Mouse (Mus musculus) erythroid progenitor cell, adult 5-6 weeks (primary cell): ENCODE data around the gene Fam72a. TPM values are rescaled to one million over a fixed set of nuclear protein-coding genes. Genes with fewer than 3 reads are reported as not detected.
A peak's percentile ranks its signal among the peaks of the same experiment; 100 is the strongest.

ENCODE experiments used
- ATAC-seq: replicated peaks from 2 replicates; pipeline ENCODE4 v1.8.0; 2016; ENCODE audit warnings: moderate number of reproducible peaks, mild to moderate bottlenecking, moderate TSS enrichment, inconsistent platforms; ENCODE audit not compliant: poor library complexity, low FRiP score, severe bottlenecking
- total RNA-seq, 2 experiments: library from RNA; stranded (forward) in 1 of 2; stranded (reverse) in 1 of 2; fragments of 150-400 nt in 1 of 2; fragments of 186-747, 209-891 nt in 1 of 2; gene quantifications; 2 replicates each; pipeline versions ENCODE4 v1.2.3 to v1.2.4; 2015 to 2017; ENCODE audit warnings: low replicate concordance in 2 of 2

The Fam72a gene
- total RNA-seq, 2 experiments from 2014 or later: not detected

GRCm38 (mm10) chr1:131570391-131570790 lies 42.7 kb downstream of the Fam72a start:
- ATAC-seq: no peak

GRCm38 (mm10) chr1:131573721-131574120 lies 46.0 kb downstream of the Fam72a start:
- ATAC-seq: peak; percentile 79

- ATAC-seq: 0 out of 2 replicates have a peak, but pooled peaks have one; percentile 19
Measured at GRCm38 (mm10) chr1:131578943-131579680, 51.4 kb downstream of the Fam72a start.

GRCm38 (mm10) chr1:131580389-131580788 lies 52.7 kb downstream of the Fam72a start:
- no peak for ATAC-seq

- ATAC-seq: no peak
Measured at GRCm38 (mm10) chr1:131583598-131583997, 55.9 kb downstream of the Fam72a start.

- ATAC-seq: no peak
Measured at GRCm38 (mm10) chr1:131586836-131587235, 59.1 kb downstream of the Fam72a start.

Other genes with a start within 250 kb of the Fam72a start
- 2.5 and 18.4 TPM in 2 replicates for gene Ikbke, start 248.3 kb upstream of the Fam72a start, total RNA-seq (2015; ENCODE audit: low replicate concordance)
- gene Ikbke, start 248.3 kb upstream of the Fam72a start, total RNA-seq (2017; ENCODE audit: low replicate concordance): 4.8 and 6.7 TPM in 2 replicates
- 20.1 and 31.4 TPM in 2 replicates for gene Srgap2, start 551 bp upstream of the Fam72a start, total RNA-seq (2015; ENCODE audit: low replicate concordance)
- 22.8 and 31.3 TPM in 2 replicates for gene Srgap2, start 551 bp upstream of the Fam72a start, total RNA-seq (2017; ENCODE audit: low replicate concordance)
- not detected in 2 replicates for gene Avpr1b, start 71.3 kb downstream of the Fam72a start, total RNA-seq (2015; ENCODE audit: low replicate concordance)
- not detected in 2 replicates for gene Avpr1b, start 71.3 kb downstream of the Fam72a start, total RNA-seq (2017; ENCODE audit: low replicate concordance)
- gene Ctse, start 110.4 kb downstream of the Fam72a start, total RNA-seq (2015; ENCODE audit: low replicate concordance): 3,936 and 3,940 TPM in 2 replicates
- 2,045 and 2,132 TPM in 2 replicates for gene Ctse, start 110.4 kb downstream of the Fam72a start, total RNA-seq (2017; ENCODE audit: low replicate concordance)
- gene Rab7b, start 160.8 kb downstream of the Fam72a start, total RNA-seq (2015; ENCODE audit: low replicate concordance): 0.72 and 1.3 TPM in 2 replicates
- 1.7 and 4.2 TPM in 2 replicates for gene Rab7b, start 160.8 kb downstream of the Fam72a start, total RNA-seq (2017; ENCODE audit: low replicate concordance)
- not detected in 2 replicates for gene Slc26a9, start 216.1 kb downstream of the Fam72a start, total RNA-seq (2015; ENCODE audit: low replicate concordance)
- gene Slc26a9, start 216.1 kb downstream of the Fam72a start, total RNA-seq (2017; ENCODE audit: low replicate concordance): not detected in 2 replicates